Mouse (Mus musculus) limb, embryonic 11.5 days (tissue): ENCODE measurements around the gene Ppp3ca. TPM values are rescaled to one million over a fixed set of nuclear protein-coding genes. Genes with fewer than 3 reads are reported as not detected.

Experiments used
- ATAC-seq: fragments of 200-750 bp; cut with Nextera tagmentation; 2 replicates; pipeline ENCODE4 v1.8.0; 2017; ENCODE audit warnings: low read depth; ENCODE audit not compliant: insufficient number of reproducible peaks, low FRiP score, low TSS enrichment
- DNase-seq: peaks from one replicate; pipeline ENCODE4 v3.0.0-alpha.2; 2015; ENCODE audit warnings: low spot score
- H3K27ac ChIP-seq: fragments of 300-500 bp; sonication (generic); replicated peaks from 2 replicates; pipeline ENCODE4 v1.5.1; 2014; ENCODE audit warnings: low read depth, mild to moderate bottlenecking, low read length
- H3K27me3 ChIP-seq: fragments of 300-500 bp; sonication (generic); 2 replicates; pipeline ENCODE4 v1.6.1; 2014; ENCODE audit warnings: mild to moderate bottlenecking, low read length, mixed read lengths; ENCODE audit not compliant: control insufficient read depth, insufficient read depth
- H3K36me3 ChIP-seq: fragments of 300-500 bp; sonication (generic); 2 replicates; pipeline ENCODE4 v1.6.1; 2014; ENCODE audit warnings: mild to moderate bottlenecking, low read length, moderate library complexity, mixed read lengths; ENCODE audit not compliant: control insufficient read depth, insufficient read depth
- H3K4me1 ChIP-seq: fragments of 300-500 bp; sonication (generic); 2 replicates; pipeline ENCODE4 v1.6.1; 2014; ENCODE audit warnings: low read length, mixed read lengths; ENCODE audit not compliant: control insufficient read depth, insufficient read depth
- H3K4me2 ChIP-seq: fragments of 300-500 bp; sonication (generic); 2 replicates; pipeline ENCODE4 v1.6.1; 2014; ENCODE audit warnings: low read depth, mild to moderate bottlenecking, moderate library complexity; ENCODE audit not compliant: severe bottlenecking
- H3K4me3 ChIP-seq: fragments of 300-500 bp; sonication (generic); 2 replicates; pipeline ENCODE4 v1.5.1; 2014; ENCODE audit warnings: low read depth, low read length
- H3K9ac ChIP-seq: fragments of 300-500 bp; sonication (generic); 2 replicates; pipeline ENCODE4 v1.6.1; 2014; ENCODE audit warnings: mild to moderate bottlenecking, low read length
- H3K9me3 ChIP-seq: fragments of 300-500 bp; sonication (generic); 2 replicates; pipeline ENCODE4 v1.6.1; 2016; ENCODE audit warnings: low read length; ENCODE audit not compliant: control insufficient read depth
- WGBS: fragments of 180-500 bp; shearing (Covaris S2); extraction: QIAGEN DNeasy Blood & Tissue Kit; methylation state at CpG from one replicate; pipeline ENCODE4 v1.1.7; 2014; 5-methylcytosine and 5-hydroxymethylcytosine counted together
- polyA plus RNA-seq: library from polyadenylated mRNA; unstranded; fragments of >200 nt; fragmentation: Nextera tagmentation; extraction: Ambion mirVana; gene quantifications from 2 replicates; pipeline ENCODE4 v1.2.1, GENCODE M21; 2014

Ppp3ca gene
- polyA plus RNA-seq, 1 experiment from 2014 or later: 72.7 TPM

GRCm38 (mm10) chr3:136790261-136790871 is 120.4 kb downstream of the Ppp3ca start:
- H3K4me2 ChIP-seq: no peak overlapping the region
- H3K9ac ChIP-seq: no peak overlapping the region
- ATAC-seq (no peak), DNase-seq (no peak)
- H3K9me3 ChIP-seq: no peaks in the 10 kb centered on the region
- no peak overlapping the region for H3K4me3 ChIP-seq
- no peaks in the 10 kb centered on the region for H3K4me1 ChIP-seq
- H3K27ac ChIP-seq: no peak overlapping the region
- 73% methylated on average over 4 of the region's 4 CpGs for WGBS
- no peaks in the 10 kb centered on the region for H3K36me3 ChIP-seq
- no peaks in the 10 kb centered on the region for H3K27me3 ChIP-seq

- 90% methylated on average over 5 of the region's 5 CpGs for WGBS
- Histone ChIP-seq H3K9ac (no peak overlapping the region), H3K4me1 (no peaks in the 10 kb centered on the region), H3K4me3 (no peak overlapping the region), H3K36me3 (no peaks in the 10 kb centered on the region), H3K9me3 (no peaks in the 10 kb centered on the region), H3K27me3 (no peaks in the 10 kb centered on the region), H3K27ac (no peak overlapping the region), H3K4me2 (no peak overlapping the region)
- no peak for DNase-seq
- ATAC-seq: no peak
Measured at GRCm38 (mm10) chr3:136791404-136791803, 121.5 kb downstream of the Ppp3ca start.

GRCm38 (mm10) chr3:136791946-136792345 is 122.0 kb downstream of the Ppp3ca start:
- WGBS: 100% methylated on average over 2 of the region's 2 CpGs
- no peaks in the 10 kb centered on the region for H3K27me3 ChIP-seq
- H3K4me3 ChIP-seq: no peak overlapping the region
- no peaks in the 10 kb centered on the region for H3K4me1 ChIP-seq
- H3K27ac ChIP-seq: no peak overlapping the region
- H3K9me3 ChIP-seq: no peaks in the 10 kb centered on the region
- no peaks in the 10 kb centered on the region for H3K36me3 ChIP-seq
- H3K9ac ChIP-seq: no peak overlapping the region
- DNase-seq (no peak), ATAC-seq (no peak)
- H3K4me2 ChIP-seq: no peak overlapping the region

GRCm38 (mm10) chr3:136793411-136793810 is 123.5 kb downstream of the Ppp3ca start:
- no peak overlapping the region for H3K4me2 ChIP-seq
- no peak overlapping the region for H3K4me3 ChIP-seq
- WGBS: 91% methylated on average over 2 of the region's 2 CpGs
- DNase-seq: no peak
- no peaks in the 10 kb centered on the region for H3K27me3 ChIP-seq
- H3K36me3 ChIP-seq: no peaks in the 10 kb centered on the region
- no peak for ATAC-seq
- no peak overlapping the region for H3K9ac ChIP-seq
- H3K4me1 ChIP-seq: no peaks in the 10 kb centered on the region
- H3K27ac ChIP-seq: no peak overlapping the region
- no peaks in the 10 kb centered on the region for H3K9me3 ChIP-seq

GRCm38 (mm10) chr3:136794426-136795217 is 124.7 kb downstream of the Ppp3ca start:
- no peak overlapping the region for H3K27ac ChIP-seq
- ATAC-seq: no peak

DNA sequence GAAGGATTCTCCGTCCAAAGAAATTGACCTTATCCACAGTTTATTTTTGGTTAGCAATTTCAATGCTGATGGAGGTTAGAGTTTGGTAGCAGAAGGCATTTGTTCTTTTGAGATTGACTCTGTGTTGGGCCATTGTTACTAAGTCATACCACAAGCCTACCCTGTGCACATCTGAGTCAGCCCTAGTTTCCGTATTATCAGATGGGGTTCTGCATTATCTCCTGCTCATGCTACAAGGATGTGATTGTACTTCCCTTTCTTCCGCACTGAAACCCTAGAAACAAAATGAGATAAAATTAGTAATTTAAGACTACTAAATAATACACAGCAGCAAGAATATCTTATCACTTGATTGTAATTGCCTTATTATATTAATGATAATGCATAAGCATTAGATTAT is 129.0 kb downstream of the Ppp3ca start:
- no peaks in the 10 kb centered on the region for H3K4me1 ChIP-seq
- H3K4me2 ChIP-seq: no peak overlapping the region
- no peak overlapping the region for H3K9ac ChIP-seq
- no peaks in the 10 kb centered on the region for H3K9me3 ChIP-seq
- H3K27me3 ChIP-seq: no peaks in the 10 kb centered on the region
- H3K36me3 ChIP-seq: no peaks in the 10 kb centered on the region
- no peak overlapping the region for H3K27ac ChIP-seq
- 96% methylated on average over 3 of the region's 3 CpGs for WGBS
- no peak overlapping the region for H3K4me3 ChIP-seq
- ATAC-seq: no peak
- DNase-seq: no peak

More at GRCm38 (mm10) chr3:136794426-136795217, 124.7 kb downstream of the Ppp3ca start:
- no peak overlapping the region for H3K4me2 ChIP-seq
- H3K36me3 ChIP-seq: no peaks in the 10 kb centered on the region
- no peak overlapping the region for H3K4me3 ChIP-seq
- WGBS: 83% methylated on average over 7 of the region's 7 CpGs
- no peak for DNase-seq
- no peaks in the 10 kb centered on the region for H3K4me1 ChIP-seq
- no peaks in the 10 kb centered on the region for H3K27me3 ChIP-seq
- H3K9ac ChIP-seq: no peak overlapping the region
- H3K9me3 ChIP-seq: no peaks in the 10 kb centered on the region

DNA sequence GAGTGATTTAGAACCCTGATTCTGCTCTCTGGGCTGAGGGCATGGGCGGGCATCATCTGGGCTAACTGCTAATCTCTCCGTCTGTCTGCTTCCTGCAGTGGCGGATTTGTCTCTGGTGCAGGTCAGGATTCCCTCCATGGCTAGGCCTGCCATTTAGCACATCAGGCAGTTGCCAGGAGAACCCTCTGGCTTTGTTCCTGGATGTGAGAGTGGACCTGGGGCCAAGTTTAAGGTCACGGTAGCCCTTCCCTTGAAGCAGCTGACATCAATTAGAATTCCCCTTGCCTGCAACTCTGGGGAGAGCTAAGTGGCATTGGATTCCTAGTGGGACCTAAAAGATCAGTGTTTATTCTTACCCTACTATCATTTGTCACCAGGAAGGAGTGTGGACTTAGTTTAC is 132.7 kb downstream of the Ppp3ca start:
- Histone ChIP-seq H3K27me3 (no peaks in the 10 kb centered on the region), H3K9me3 (no peaks in the 10 kb centered on the region)

DNA sequence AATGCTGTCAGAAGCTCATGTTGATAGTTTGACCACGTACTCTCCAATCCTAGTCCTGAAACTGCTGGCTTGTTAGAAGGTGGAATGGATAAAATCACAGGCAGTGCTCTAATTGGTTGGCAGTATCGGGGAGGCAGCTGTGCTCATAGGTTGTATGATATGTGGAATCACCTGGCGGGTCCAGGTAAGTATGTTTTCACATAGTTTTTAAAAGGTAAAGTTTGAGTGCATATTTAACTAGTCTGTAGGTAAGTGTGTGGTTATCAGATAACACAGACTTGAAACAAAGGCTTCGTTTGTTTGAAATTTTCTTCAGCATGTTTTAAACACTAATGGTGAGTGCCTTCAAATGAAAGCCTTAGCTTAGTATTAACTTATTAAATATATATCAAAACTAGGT is 136.0 kb downstream of the Ppp3ca start:
- WGBS: 90% methylated on average over 4 of the region's 4 CpGs

More for the DNA sequence above, 132.7 kb downstream of the Ppp3ca start:
- Histone ChIP-seq H3K27ac (no peak overlapping the region), H3K4me3 (no peak overlapping the region), H3K36me3 (no peaks in the 10 kb centered on the region), H3K9ac (no peak overlapping the region), H3K4me1 (no peaks in the 10 kb centered on the region), H3K4me2 (no peak overlapping the region)
- DNase-seq (no peak), ATAC-seq (no peak)
- WGBS: 63% methylated on average over 4 of the region's 4 CpGs

More for the DNA sequence above, 136.0 kb downstream of the Ppp3ca start:
- ATAC-seq (no peak), DNase-seq (no peak)
- Histone ChIP-seq H3K27me3 (no peaks in the 10 kb centered on the region), H3K27ac (no peak overlapping the region), H3K4me2 (no peak overlapping the region), H3K4me3 (no peak overlapping the region), H3K36me3 (no peaks in the 10 kb centered on the region), H3K9me3 (no peaks in the 10 kb centered on the region), H3K4me1 (no peaks in the 10 kb centered on the region), H3K9ac (no peak overlapping the region)
